Mouse (Mus musculus) brain, embryonic 14.5 days (tissue): ENCODE results near the gene Gm42417.
A peak's percentile ranks its signal among the peaks of the same experiment; 100 is the strongest.

Experiments
- CTCF ChIP-seq: fragments of 200-500 bp; IDR thresholded peaks from 2 replicates; pipeline ENCODE4 v1.5.1; 2012; ENCODE audit warnings: inconsistent platforms, mild to moderate bottlenecking, moderate library complexity, borderline replicate concordance; ENCODE audit not compliant: insufficient read depth, insufficient read length; ENCODE audit errors: extremely low read depth
- POLR2A ChIP-seq: fragments of 200-500 bp; IDR thresholded peaks from 2 replicates; pipeline ENCODE4 v1.6.1; 2012; ENCODE audit warnings: mild to moderate bottlenecking, inconsistent platforms, borderline replicate concordance; ENCODE audit not compliant: poor library complexity, insufficient read depth, insufficient read length, severe bottlenecking; ENCODE audit errors: extremely low read depth

DNA sequence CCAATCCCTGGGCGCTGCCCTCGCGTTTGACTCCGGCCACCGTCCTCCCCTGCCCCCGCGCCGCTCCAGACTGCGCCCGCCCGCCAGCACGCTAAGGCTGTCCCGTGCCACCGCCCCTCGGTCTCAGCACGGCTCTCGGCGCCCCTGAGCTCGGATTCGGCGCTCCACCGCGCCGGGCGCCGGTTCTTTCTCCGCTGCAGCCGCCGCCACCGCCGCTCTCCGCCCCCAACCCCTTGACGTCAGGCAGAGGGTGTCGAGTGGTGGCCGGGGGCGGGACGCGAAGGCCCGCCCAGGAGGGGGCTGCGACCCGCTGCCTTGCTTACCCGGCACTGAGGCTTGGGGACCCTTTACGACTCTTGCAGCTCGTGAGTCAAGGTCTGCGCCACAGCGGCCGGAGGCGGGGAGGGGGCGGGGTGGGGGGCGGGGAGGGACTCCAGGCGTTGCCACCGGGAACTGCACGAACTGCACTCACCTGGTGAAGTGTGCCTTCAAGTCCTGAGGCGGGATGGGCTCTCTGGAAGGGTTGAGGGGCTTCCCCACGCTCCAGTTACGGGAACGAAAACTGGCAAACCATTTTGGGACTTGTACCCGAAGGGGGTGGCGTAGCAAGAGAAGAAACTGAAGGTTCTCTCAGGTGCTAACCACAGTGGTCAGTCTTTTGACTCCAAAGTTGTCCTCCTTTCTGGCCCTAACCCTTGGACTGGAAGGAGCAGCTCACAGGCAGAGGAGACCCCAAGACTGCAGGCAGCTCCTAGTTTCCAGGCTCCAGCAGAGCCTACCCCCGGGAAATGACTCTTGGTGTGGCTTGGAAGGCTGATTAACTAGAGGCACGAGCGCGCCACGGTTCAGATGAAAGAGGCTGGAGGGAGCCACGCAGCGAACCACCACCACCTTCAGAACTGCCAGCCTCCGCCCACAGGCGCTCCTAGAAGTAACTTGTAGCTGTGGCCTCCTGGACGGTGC, 19.1 kb upstream of the Gm42417 start, which contains the start of gene Sema4c:
- TF ChIP-seq CTCF (no peak), POLR2A (peak; percentile 93)
